Mouse (Mus musculus) lung, adult 2 months (tissue): ENCODE measurements at regions not wholly inside any gene's neighbourhood (a gene's known extent, or its start where the extent isn't known, plus 50 kb on each side); places are given as distances from the start of the nearest gene placed in this dataset.

Source experiments
- CTCF ChIP-seq: fragments of 200-500 bp; IDR thresholded peaks from 2 replicates; pipeline ENCODE4 v1.5.1; 2011; ENCODE audit warnings: mild to moderate bottlenecking, low read length, control low read depth; ENCODE audit not compliant: insufficient read depth
- POLR2A ChIP-seq: fragments of 200-500 bp; IDR thresholded peaks from 2 replicates; pipeline ENCODE4 v1.6.1; 2011; ENCODE audit warnings: low read depth, mild to moderate bottlenecking, control low read depth, low read length, borderline replicate concordance; ENCODE audit errors: extremely low read depth

DNA sequence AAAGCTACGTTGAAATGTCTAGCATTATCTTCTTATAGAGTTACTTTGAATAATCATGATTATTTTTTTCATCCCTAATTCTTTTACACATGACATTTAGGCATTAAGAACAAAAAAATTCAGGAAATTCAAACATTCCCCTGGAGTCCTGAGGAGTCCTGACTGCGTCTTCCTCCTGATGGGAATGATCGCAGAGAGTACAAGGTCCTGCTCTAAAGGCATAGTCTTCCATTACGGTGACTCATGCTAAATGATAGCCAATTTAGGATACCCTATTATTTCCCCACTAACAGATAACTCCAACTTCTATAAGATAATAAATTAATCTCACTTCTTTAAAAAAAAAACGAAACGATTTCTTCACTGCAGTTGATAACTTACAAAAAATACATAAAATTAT lies 292.2 kb downstream of the Spry2 start:
- TF ChIP-seq CTCF, result no peak
- TF ChIP-seq POLR2A, result no peak
